Mouse (Mus musculus) G1E (cell line): Measurements from ENCODE around the gene Pde4a. TPM values are rescaled to one million over a fixed set of nuclear protein-coding genes. Genes with fewer than 3 reads are reported as not detected.
"Not testable (repeated sequence)": the region's sequence is repeated elsewhere in the genome, so short reads cannot be mapped to it uniquely, and the experiment has no call there.

ENCODE experiments used
- ATAC-seq: 2 replicates; pipeline ENCODE4 v1.8.0; 2016; ENCODE audit warnings: mild to moderate bottlenecking; ENCODE audit not compliant: insufficient number of reproducible peaks, poor library complexity, low FRiP score, severe bottlenecking; ENCODE audit errors: extremely low read depth
- DNase-seq: peaks from one replicate; pipeline ENCODE4 v3.0.0; 2012; ENCODE audit warnings: low spot score
- H3K27me3 ChIP-seq: 2 replicates; pipeline ENCODE4 v1.6.1; 2012; ENCODE audit warnings: mild to moderate bottlenecking, low read length, inconsistent platforms; ENCODE audit not compliant: insufficient read depth
- H3K36me3 ChIP-seq: replicated peaks from 2 replicates; pipeline ENCODE3; 2012; ENCODE audit warnings: mild to moderate bottlenecking, inconsistent platforms
- H3K4me1 ChIP-seq: 2 replicates; pipeline ENCODE4 v1.6.1; 2012; ENCODE audit warnings: low read depth, low read length, inconsistent platforms, mixed read lengths; ENCODE audit not compliant: insufficient read depth
- H3K4me3 ChIP-seq: 2 replicates; pipeline ENCODE4 v1.5.1; 2012; ENCODE audit warnings: low read depth, mild to moderate bottlenecking, inconsistent platforms, low read length, moderate library complexity, mixed read lengths
- H3K9me3 ChIP-seq: replicated peaks from 2 replicates; pipeline ENCODE4 v1.6.1; 2012; ENCODE audit warnings: inconsistent platforms
- CTCF ChIP-seq: IDR thresholded peaks from 2 replicates; pipeline ENCODE4 v1.5.1; 2012; ENCODE audit warnings: low read depth, low read length, inconsistent platforms, mixed read lengths
- GATA1 ChIP-seq: IDR thresholded peaks from 2 replicates; pipeline ENCODE4 v1.6.1; 2012; ENCODE audit warnings: borderline replicate concordance, low read length, inconsistent platforms, mixed read lengths
- GATA2 ChIP-seq: IDR thresholded peaks from 2 replicates; pipeline ENCODE4 v1.6.1; 2012; ENCODE audit warnings: low read depth, low read length, inconsistent platforms, borderline replicate concordance
- POLR2AphosphoS5 ChIP-seq: IDR thresholded peaks from 2 replicates; pipeline ENCODE4 v1.6.1; 2012; ENCODE audit warnings: low read depth, low read length, inconsistent platforms; ENCODE audit not compliant: insufficient replicate concordance
- TAL1 ChIP-seq: conservative IDR thresholded peaks from 2 replicates; pipeline ENCODE4 v1.6.1; 2012; ENCODE audit warnings: low read depth, low read length, inconsistent platforms, mixed read lengths
- polyA plus RNA-seq: library from polyadenylated mRNA; stranded (reverse); fragments of >175 nt; gene quantifications from 2 replicates; pipeline ENCODE4 v1.2.3, GENCODE M21; 2012
- total RNA-seq, 2 experiments: library from RNA; stranded (forward) in 1 of 2; stranded (reverse) in 1 of 2; fragments of 200-1000 nt in 1 of 2; fragments of >200 nt in 1 of 2; fragmentation: Nextera tagmentation in 1 of 2; gene quantifications; 2 replicates each; pipeline ENCODE4 v1.2.3; 2014 to 2017

The Pde4a gene
- total and polyA plus RNA-seq, 3 experiments = 1.5 to 2.5 (median 1.7) TPM

DNA sequence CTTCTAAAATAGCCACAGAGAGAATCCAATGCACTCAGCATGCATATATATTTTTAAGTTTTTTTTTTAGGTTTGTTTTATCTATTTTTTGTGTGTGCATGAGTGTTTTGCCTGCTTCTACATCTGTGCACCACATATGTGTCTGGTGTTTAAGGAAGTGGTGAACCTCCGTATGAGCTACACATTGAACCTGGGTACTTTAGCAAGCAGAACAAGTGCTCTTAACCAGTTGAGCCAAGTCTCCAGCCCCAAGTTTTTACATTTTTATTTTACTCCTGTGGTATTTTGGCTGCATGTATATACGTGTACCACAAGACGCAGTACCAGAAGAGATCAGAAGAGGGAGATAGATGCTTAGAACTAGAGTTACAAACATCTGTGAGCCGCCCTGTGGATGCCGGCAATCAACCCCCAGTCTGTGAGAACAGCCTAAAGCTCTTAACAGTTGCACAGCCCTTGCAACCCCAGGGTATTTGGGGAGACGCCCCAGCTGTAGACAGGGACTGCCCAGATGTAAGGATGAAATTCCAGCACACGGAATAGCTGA, 55.9 kb downstream of the Pde4a start:
- Histone ChIP-seq H3K4me1 (peaks cover 32% of the 10 kb centered on the region), H3K9me3 (peaks cover 4% of the 10 kb centered on the region; the same call in 1 of the 2 replicates), H3K4me3 (peak overlapping the region; percentile 61; the same call in 1 of the 2 replicates), H3K36me3 (no peaks in the 10 kb centered on the region), H3K27me3 (peaks cover 5% of the 10 kb centered on the region; the same call in 1 of the 2 replicates)
- TF ChIP-seq CTCF (no peak), GATA2 (no peak), GATA1 (no peak), TAL1 (no peak), POLR2AphosphoS5 (no peak)
- ATAC-seq (no peak), DNase-seq (peak; percentile 39)

DNA sequence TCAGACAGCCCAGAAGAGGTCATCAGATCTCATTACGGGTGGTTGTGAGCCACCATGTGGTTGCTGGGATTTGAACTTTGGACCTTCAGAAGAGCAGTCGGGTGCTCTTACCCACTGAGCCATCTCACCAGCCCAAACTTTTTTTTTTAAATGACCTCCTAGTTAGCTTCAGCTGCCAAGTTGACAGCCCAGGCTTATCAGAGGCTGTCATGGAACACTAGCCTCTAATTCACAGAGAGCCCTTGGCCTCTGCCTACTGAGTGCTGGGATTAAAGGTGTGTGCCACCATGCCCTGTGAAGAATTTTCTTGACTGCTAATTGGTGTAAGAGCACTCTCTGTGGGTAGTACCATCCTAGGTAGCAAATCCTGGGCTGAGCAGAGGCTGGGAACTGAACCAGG, 58.0 kb downstream of the Pde4a start:
- not testable (repeated sequence) for H3K4me3 ChIP-seq, ATAC-seq, H3K27me3 ChIP-seq, DNase-seq, H3K9me3 ChIP-seq
- Histone ChIP-seq H3K4me1 (peaks cover 44% of the 10 kb centered on the region), H3K36me3 (peaks cover 12% of the 10 kb centered on the region)

DNA sequence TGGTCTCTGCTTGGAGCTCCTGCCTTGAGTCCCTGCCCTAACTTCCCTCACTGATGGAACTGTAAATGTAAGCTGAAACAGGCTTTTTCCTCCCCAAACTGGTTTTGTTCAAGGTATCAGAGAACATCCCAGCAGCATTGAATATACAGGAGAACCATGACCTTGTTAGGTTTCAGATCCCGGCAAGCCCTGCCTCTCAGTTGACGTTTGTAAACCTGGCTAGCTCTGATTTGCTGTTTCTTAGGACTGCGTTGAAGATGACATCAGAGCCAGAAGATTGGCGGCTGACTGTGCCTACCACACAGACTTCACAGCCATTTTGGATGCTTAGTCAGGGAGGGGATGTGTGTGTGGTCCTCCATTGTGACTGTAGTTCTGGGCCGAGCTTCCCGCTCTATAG, 58.4 kb downstream of the Pde4a start:
- TF ChIP-seq POLR2AphosphoS5 (no peak), CTCF (no peak), TAL1 (no peak), GATA1 (no peak), GATA2 (no peak)
- ATAC-seq = no peak
- DNase-seq = no peak
- H3K36me3 ChIP-seq = peaks cover 16% of the 10 kb centered on the region
- no peak overlapping the region for H3K4me3 ChIP-seq
- peaks cover 3% of the 10 kb centered on the region; the same call in 1 of the 2 replicates for H3K27me3 ChIP-seq
- peaks cover 46% of the 10 kb centered on the region for H3K4me1 ChIP-seq
- H3K9me3 ChIP-seq = peaks cover 4% of the 10 kb centered on the region; the same call in 1 of the 2 replicates

DNA sequence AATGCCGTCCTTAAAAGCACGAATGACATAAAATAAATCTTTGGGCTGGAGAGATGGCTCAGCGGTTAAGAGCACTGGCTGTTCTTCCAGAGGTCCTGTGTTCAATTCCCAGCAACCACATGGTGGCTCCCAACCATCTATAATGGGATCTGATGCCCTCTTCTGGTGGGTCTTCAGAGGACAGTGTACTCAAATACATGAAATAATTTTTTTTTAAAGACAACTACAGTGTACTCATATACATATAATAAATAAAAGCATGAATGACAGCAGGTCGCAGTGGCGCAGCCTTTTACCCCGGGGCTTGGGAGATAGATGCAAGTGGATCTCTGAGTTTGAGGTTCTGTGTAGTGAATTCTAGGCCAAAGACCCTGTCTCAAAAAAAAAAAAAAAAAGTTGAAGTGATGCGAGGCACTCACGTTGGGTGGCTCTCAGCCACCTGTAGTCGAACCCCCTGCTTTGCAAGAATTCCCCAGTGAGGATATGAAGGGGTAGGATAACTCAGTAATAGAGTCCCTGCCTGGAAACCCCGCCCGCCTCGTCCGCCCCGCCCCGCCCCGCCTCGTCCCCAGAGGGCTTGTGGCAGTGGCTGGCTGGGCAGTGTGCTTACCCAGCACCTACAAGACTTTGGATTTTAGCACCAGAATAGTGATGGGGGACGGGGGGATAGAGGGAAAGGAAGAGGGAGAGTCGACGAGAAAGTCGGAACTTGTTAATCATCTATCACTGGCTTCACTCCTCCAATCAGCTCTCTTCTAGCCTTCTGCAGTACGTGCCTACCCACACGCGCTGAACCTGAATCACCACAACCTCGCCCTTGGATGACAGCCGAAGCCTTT, 59.3 kb downstream of the Pde4a start:
- peaks cover 3% of the 10 kb centered on the region; the same call in 1 of the 2 replicates for H3K27me3 ChIP-seq
- H3K4me3 ChIP-seq = peak overlapping the region; percentile 65
- peaks cover 46% of the 10 kb centered on the region for H3K4me1 ChIP-seq
- no peak for DNase-seq
- no peak for ATAC-seq
- peaks cover 4% of the 10 kb centered on the region; the same call in 1 of the 2 replicates for H3K9me3 ChIP-seq
- TF ChIP-seq TAL1 = no peak
- TF ChIP-seq POLR2AphosphoS5 = no peak
- TF ChIP-seq CTCF = no peak
- no peak for TF ChIP-seq GATA1
- TF ChIP-seq GATA2 = no peak
- H3K36me3 ChIP-seq = peaks cover 25% of the 10 kb centered on the region

DNA sequence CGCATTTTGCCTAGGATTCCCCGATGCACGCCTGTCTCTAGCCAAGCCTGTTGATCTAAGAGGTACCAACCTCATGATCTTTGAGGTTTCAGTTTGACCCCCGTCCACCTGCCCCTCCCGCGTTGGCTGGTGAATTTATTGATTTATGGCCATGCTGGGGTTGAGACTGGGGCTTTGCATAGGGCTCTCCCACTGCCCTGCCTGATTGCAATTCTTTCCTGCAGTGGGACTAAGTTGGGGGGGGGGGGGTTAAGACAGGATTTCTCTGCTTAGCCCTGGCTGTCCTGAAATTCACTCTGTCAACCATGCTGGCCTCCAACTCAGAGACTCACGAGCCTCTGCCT, 59.9 kb downstream of the Pde4a start:
- ATAC-seq (no peak), DNase-seq (no peak)
- Histone ChIP-seq H3K36me3 (peaks cover 31% of the 10 kb centered on the region), H3K27me3 (peaks cover 3% of the 10 kb centered on the region; the same call in 1 of the 2 replicates), H3K4me3 (peak overlapping the region; percentile 65), H3K9me3 (peaks cover 4% of the 10 kb centered on the region; the same call in 1 of the 2 replicates), H3K4me1 (peaks cover 46% of the 10 kb centered on the region)
- TF ChIP-seq TAL1 (no peak), POLR2AphosphoS5 (no peak), GATA2 (no peak), GATA1 (no peak), CTCF (no peak)

DNA sequence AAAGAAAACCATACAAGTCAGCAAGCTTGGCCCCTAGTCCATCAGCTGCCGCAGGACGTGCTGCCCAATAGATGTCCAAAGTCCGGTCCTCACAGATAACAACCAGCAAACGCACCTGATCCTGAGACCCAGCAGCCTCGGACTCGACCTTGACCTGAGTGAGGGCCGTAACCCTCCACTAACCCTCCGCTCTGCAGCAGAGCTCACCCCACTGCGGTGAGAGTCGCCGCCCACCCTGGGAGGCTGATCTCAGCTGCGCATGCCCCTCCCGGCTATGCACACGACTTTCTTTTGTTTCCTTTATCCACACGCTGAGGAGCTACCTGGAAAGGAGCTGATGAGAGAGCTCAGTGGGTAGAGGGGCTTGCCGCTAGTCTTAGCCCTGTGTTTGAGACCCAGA, 61.8 kb downstream of the Pde4a start:
- H3K36me3 ChIP-seq = peaks cover 51% of the 10 kb centered on the region

More for the DNA sequence above, 61.8 kb downstream of the Pde4a start:
- Histone ChIP-seq H3K4me3 (peak overlapping the region; percentile 51; the same call in 1 of the 2 replicates), H3K27me3 (peaks cover 3% of the 10 kb centered on the region; the same call in 1 of the 2 replicates), H3K9me3 (peaks cover 4% of the 10 kb centered on the region; the same call in 1 of the 2 replicates), H3K4me1 (peaks cover 42% of the 10 kb centered on the region)
- ATAC-seq = no peak
- no peak for DNase-seq
- no peak for TF ChIP-seq POLR2AphosphoS5
- TF ChIP-seq CTCF = no peak
- TF ChIP-seq TAL1 = no peak
- TF ChIP-seq GATA2 = no peak
- TF ChIP-seq GATA1 = no peak
